ENCODE assay signal across 31 mouse cellular contexts in the genomic region with DNA sequence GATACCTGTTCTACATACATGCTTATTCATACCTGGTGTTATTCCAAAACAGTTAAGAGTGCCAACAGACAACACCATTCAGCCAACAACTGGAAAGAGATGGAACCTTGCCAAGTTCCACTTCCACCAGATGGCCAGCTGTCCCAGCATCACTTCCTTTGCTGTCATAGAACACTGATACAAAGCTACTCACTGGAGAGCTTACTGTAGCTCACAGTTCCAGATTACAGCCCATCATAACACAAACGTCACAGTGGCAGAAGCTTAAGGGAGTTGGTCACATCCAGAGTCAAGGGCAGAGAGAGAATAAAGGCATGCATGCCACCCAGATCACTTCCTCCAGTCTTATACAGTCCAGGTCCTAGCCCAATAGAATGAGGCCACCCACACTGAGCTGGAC.
DNase-seq lines count a peak whose midpoint lies in the region; ATAC-seq and TF ChIP-seq lines count a peak whose summit lies in the region.
"Had no signal": no experiment of that assay in that cellular context is flagged by ENCODE, and none has a peak within 500 bp of the region (broad histone marks: within the 10 kb centered on the region; RNA-seq: fewer than 3 reads in every experiment).

No protein-coding gene starts in this region.

- H3K9ac ChIP-seq in heart, embryonic 15.5 days = no peak overlapping the region
- H3K9ac ChIP-seq in lung, embryonic 14.5 days = no peak overlapping the region
- no peak overlapping the region for H3K9ac ChIP-seq in midbrain, postnatal 0 days (replicated peaks; ENCODE audit: low read length, poor library complexity, severe bottlenecking)
- H3K9ac ChIP-seq in midbrain, embryonic 15.5 days = no peak overlapping the region
- H3K9ac ChIP-seq: heart, embryonic 13.5 days; hindbrain, embryonic 15.5 days; intestine, embryonic 15.5 days; limb, embryonic 13.5 days; neural tube, embryonic 12.5 days had no signal

- H3K4me1 ChIP-seq in heart, embryonic 15.5 days (replicated peaks) = 0 out of 2 replicates have a peak, but pooled peaks cover 6% of the 10 kb centered on the region
- H3K4me1 ChIP-seq in heart, embryonic 10.5 days = no peaks in the 10 kb centered on the region
- no peaks in the 10 kb centered on the region for H3K4me1 ChIP-seq in lung, embryonic 14.5 days (ENCODE audit: insufficient read depth)
- no peaks in the 10 kb centered on the region for H3K4me1 ChIP-seq in midbrain, postnatal 0 days (ENCODE audit: insufficient read depth, low read length)
- no peaks in the 10 kb centered on the region for H3K4me1 ChIP-seq in midbrain, embryonic 15.5 days
- H3K4me1 ChIP-seq: hindbrain, embryonic 15.5 days; intestine, embryonic 15.5 days; neural tube, embryonic 12.5 days had no signal

- no peaks in the 10 kb centered on the region for H3K36me3 ChIP-seq in heart, embryonic 15.5 days
- no peaks in the 10 kb centered on the region for H3K36me3 ChIP-seq in heart, embryonic 10.5 days
- no peaks in the 10 kb centered on the region for H3K36me3 ChIP-seq in lung, embryonic 14.5 days (ENCODE audit: insufficient read depth)
- H3K36me3 ChIP-seq in midbrain, postnatal 0 days (ENCODE audit: insufficient read depth, low read length) = no peaks in the 10 kb centered on the region
- no peaks in the 10 kb centered on the region for H3K36me3 ChIP-seq in midbrain, embryonic 15.5 days (replicated peaks)
- H3K36me3 ChIP-seq: heart, embryonic 13.5 days; hindbrain, embryonic 15.5 days; intestine, embryonic 15.5 days; limb, embryonic 13.5 days; neural tube, embryonic 12.5 days had no signal

- H3K9me3 ChIP-seq in heart, embryonic 15.5 days (replicated peaks) = no peaks in the 10 kb centered on the region
- H3K9me3 ChIP-seq in heart, embryonic 10.5 days = no peaks in the 10 kb centered on the region
- H3K9me3 ChIP-seq in lung, embryonic 14.5 days (ENCODE audit: low read depth, low read length) = no peaks in the 10 kb centered on the region
- no peaks in the 10 kb centered on the region for H3K9me3 ChIP-seq in midbrain, postnatal 0 days (ENCODE audit: low read length)
- no peaks in the 10 kb centered on the region for H3K9me3 ChIP-seq in midbrain, embryonic 15.5 days
- H3K9me3 ChIP-seq: heart, embryonic 13.5 days; hindbrain, embryonic 15.5 days; intestine, embryonic 15.5 days; limb, embryonic 13.5 days; neural tube, embryonic 12.5 days had no signal

- H3K27me3 ChIP-seq in heart, embryonic 15.5 days = no peaks in the 10 kb centered on the region
- H3K27me3 ChIP-seq in heart, embryonic 10.5 days (ENCODE audit: insufficient read depth, poor library complexity, severe bottlenecking) = no peaks in the 10 kb centered on the region
- H3K27me3 ChIP-seq in lung, embryonic 14.5 days (ENCODE audit: insufficient read depth, low read length) = no peaks in the 10 kb centered on the region
- H3K27me3 ChIP-seq in midbrain, postnatal 0 days (ENCODE audit: insufficient read depth, low read length) = no peaks in the 10 kb centered on the region
- H3K27me3 ChIP-seq in midbrain, embryonic 15.5 days (replicated peaks) = no peaks in the 10 kb centered on the region
- H3K27me3 ChIP-seq: CH12.LX; heart, embryonic 13.5 days; hindbrain, embryonic 15.5 days; intestine, embryonic 15.5 days; limb, embryonic 13.5 days; neural tube, embryonic 12.5 days had no signal

- no peak for TF ChIP-seq CTCF in lung, embryonic 14.5 days (IDR thresholded peaks at IDR 0.05; ENCODE audit: low read depth)
- no peak for TF ChIP-seq CTCF in midbrain, postnatal 0 days (IDR thresholded peaks at IDR 0.05)

- no peak for DNase-seq in heart, embryonic 10.5 days (ENCODE audit: low spot score)
- DNase-seq in lung, embryonic 14.5 days = peak; percentile 28
- DNase-seq in lung, postnatal 14 days = no peak
- no peak for DNase-seq in midbrain, postnatal 0 days (ENCODE audit: low spot score)
- no peak for DNase-seq in left cerebral cortex, adult 9 months (ENCODE audit: low spot score in 2 of 2)
- DNase-seq: adrenal gland, adult 8-10 months; cerebellum, adult 2 months; cerebellum, postnatal 14 days; gastrocnemius, adult 2 months; gastrocnemius, postnatal 36 days; kidney, adult 2 months; kidney, postnatal 36 days; right cerebral cortex, adult 18-20 months; spleen, adult 18-20 months; thymus, postnatal 4 days had no signal

- H3K4me2 ChIP-seq in heart, embryonic 15.5 days = no peak overlapping the region
- H3K4me2 ChIP-seq in lung, embryonic 14.5 days = no peak overlapping the region
- H3K4me2 ChIP-seq in midbrain, postnatal 0 days (ENCODE audit: low read depth, low read length, poor library complexity, severe bottlenecking) = no peak overlapping the region
- no peak overlapping the region for H3K4me2 ChIP-seq in midbrain, embryonic 15.5 days
- H3K4me2 ChIP-seq: heart, embryonic 13.5 days; hindbrain, embryonic 15.5 days; intestine, embryonic 15.5 days; limb, embryonic 13.5 days; liver, embryonic 11.5 days; neural tube, embryonic 12.5 days had no signal

- H3K4me3 ChIP-seq in heart, embryonic 15.5 days = no peak overlapping the region
- no peak overlapping the region for H3K4me3 ChIP-seq in heart, embryonic 10.5 days
- no peak overlapping the region for H3K4me3 ChIP-seq in lung, embryonic 14.5 days (ENCODE audit: low read depth, low read length)
- no peak overlapping the region for H3K4me3 ChIP-seq in midbrain, postnatal 0 days (ENCODE audit: low read depth, low read length)
- H3K4me3 ChIP-seq in midbrain, embryonic 15.5 days = no peak overlapping the region
- H3K4me3 ChIP-seq: erythroblast, embryonic 14.5 days; gastrocnemius, adult 2 months; heart, embryonic 13.5 days; hindbrain, embryonic 15.5 days; intestine, embryonic 15.5 days; layer of hippocampus, adult 2 months; left cerebral cortex, adult 2 months; limb, embryonic 13.5 days; myocyte; neural tube, embryonic 12.5 days had no signal

- 0 out of 2 replicates have a peak, but pooled peaks have one; percentile 39 for ATAC-seq in heart, embryonic 15.5 days (replicated peaks; ENCODE audit: insufficient number of reproducible peaks, insufficient read depth, low FRiP score, low read depth)
- peak; percentile 58; the same call in 1 of the 2 replicates for ATAC-seq in lung, embryonic 14.5 days (ENCODE audit: insufficient read depth)
- 0 out of 2 replicates have a peak, but pooled peaks have one; percentile 20 for ATAC-seq in midbrain, postnatal 0 days (ENCODE audit: low FRiP score)
- no peak for ATAC-seq in midbrain, embryonic 15.5 days (replicated peaks)
- ATAC-seq: forebrain, embryonic 16.5 days; intestine, embryonic 15.5 days; midbrain, embryonic 16.5 days had no signal

- H3K27ac ChIP-seq in heart, embryonic 15.5 days = no peak overlapping the region
- H3K27ac ChIP-seq in heart, embryonic 10.5 days = no peak overlapping the region
- no peak overlapping the region for H3K27ac ChIP-seq in lung, embryonic 14.5 days (ENCODE audit: low read depth)
- H3K27ac ChIP-seq in midbrain, postnatal 0 days (ENCODE audit: low read depth, low read length) = no peak overlapping the region
- no peak overlapping the region for H3K27ac ChIP-seq in midbrain, embryonic 15.5 days
- H3K27ac ChIP-seq: gastrocnemius, adult 2 months; heart, embryonic 13.5 days; hindbrain, embryonic 15.5 days; intestine, embryonic 15.5 days; layer of hippocampus, adult 2 months; left cerebral cortex, adult 2 months; limb, embryonic 13.5 days; macrophage; neural tube, embryonic 12.5 days had no signal

- WGBS in heart, embryonic 15.5 days = 7% methylated on average over 1 of the region's 1 CpGs
- 44% methylated on average over 1 of the region's 1 CpGs for WGBS in heart, embryonic 10.5 days
- 36% methylated on average over 1 of the region's 1 CpGs for WGBS in lung, embryonic 14.5 days
- WGBS in midbrain, postnatal 0 days = 71% methylated on average over 1 of the region's 1 CpGs
- 82% methylated on average over 1 of the region's 1 CpGs for WGBS in midbrain, embryonic 15.5 days
